Mouse (Mus musculus): ENCODE data around the gene Hoxd9. TPM values are rescaled to one million over a fixed set of nuclear protein-coding genes. Genes with fewer than 3 reads are reported as not detected.

Gene Hoxd9
- polyA plus RNA-seq, 1 experiment from 2014 or later: 0.34 TPM

GRCm38 (mm10) chr2:74702820-74703219, 5.3 kb downstream of the Hoxd9 start:
- H3K4me1 ChIP-seq (replicated peaks; ENCODE audit: control insufficient read depth, insufficient read depth): no peaks in the 10 kb centered on the region
- 29% methylated on average over 6 of the region's 6 CpGs for WGBS
- no peak for TF ChIP-seq EP300 (optimal IDR thresholded peaks at IDR 0.05)
- no peak for TF ChIP-seq CTCF (IDR thresholded peaks at IDR 0.05; ENCODE audit: low read depth)

GRCm38 (mm10) chr2:74703317-74703716, 5.8 kb downstream of the Hoxd9 start:
- no peak for DNase-seq (ENCODE audit: low spot score)
- TF ChIP-seq EP300 (optimal IDR thresholded peaks at IDR 0.05): no peak
- Histone ChIP-seq H3K36me3 (ENCODE audit: control insufficient read depth, insufficient read depth, low read length) (no peaks in the 10 kb centered on the region), H3K9ac (ENCODE audit: low read length) (no peak overlapping the region), H3K27me3 (ENCODE audit: control insufficient read depth, insufficient read depth, low read length) (peaks cover 39% of the 10 kb centered on the region), H3K9me3 (ENCODE audit: control insufficient read depth, low read length) (no peaks in the 10 kb centered on the region), H3K4me2 (replicated peaks; ENCODE audit: low read depth) (no peak overlapping the region), H3K27ac (replicated peaks) (no peak overlapping the region), H3K4me1 (replicated peaks; ENCODE audit: control insufficient read depth, insufficient read depth) (no peaks in the 10 kb centered on the region), H3K4me3 (ENCODE audit: low read depth, low read length) (no peak overlapping the region)
- WGBS: 23% methylated on average over 10 of the region's 10 CpGs
- no peak for ATAC-seq (ENCODE audit: low FRiP score, low TSS enrichment)

More at GRCm38 (mm10) chr2:74702820-74703219, 5.3 kb downstream of the Hoxd9 start:
- ATAC-seq (ENCODE audit: low FRiP score, low TSS enrichment): no peak
- Histone ChIP-seq H3K4me3 (ENCODE audit: low read depth, low read length) (no peak overlapping the region), H3K4me2 (replicated peaks; ENCODE audit: low read depth) (no peak overlapping the region), H3K9me3 (ENCODE audit: control insufficient read depth, low read length) (no peaks in the 10 kb centered on the region), H3K9ac (ENCODE audit: low read length) (no peak overlapping the region), H3K36me3 (ENCODE audit: control insufficient read depth, insufficient read depth, low read length) (no peaks in the 10 kb centered on the region), H3K27me3 (ENCODE audit: control insufficient read depth, insufficient read depth, low read length) (peaks cover 39% of the 10 kb centered on the region), H3K27ac (replicated peaks) (no peak overlapping the region)
- no peak for DNase-seq (ENCODE audit: low spot score)

- no peak for TF ChIP-seq EP300 (optimal IDR thresholded peaks at IDR 0.05)
- TF ChIP-seq CTCF (IDR thresholded peaks at IDR 0.05; ENCODE audit: low read depth): no peak
- no peaks in the 10 kb centered on the region for H3K9me3 ChIP-seq (ENCODE audit: control insufficient read depth, low read length)
- ATAC-seq (ENCODE audit: low FRiP score, low TSS enrichment): no peak
- no peak overlapping the region for H3K27ac ChIP-seq (replicated peaks)
- peaks cover 37% of the 10 kb centered on the region for H3K27me3 ChIP-seq (ENCODE audit: control insufficient read depth, insufficient read depth, low read length)
- no peak overlapping the region for H3K4me2 ChIP-seq (replicated peaks; ENCODE audit: low read depth)
- H3K36me3 ChIP-seq (ENCODE audit: control insufficient read depth, insufficient read depth, low read length): no peaks in the 10 kb centered on the region
- no peak overlapping the region for H3K9ac ChIP-seq (ENCODE audit: low read length)
- H3K4me1 ChIP-seq (replicated peaks; ENCODE audit: control insufficient read depth, insufficient read depth): no peaks in the 10 kb centered on the region
- H3K4me3 ChIP-seq (ENCODE audit: low read depth, low read length): no peak overlapping the region
- DNase-seq (ENCODE audit: low spot score): no peak
- WGBS: 13% methylated on average over 26 of the region's 26 CpGs
These were observed 6.3 kb downstream of the Hoxd9 start for GRCm38 (mm10) chr2:74703720-74704392.

- peak within 1 kb of the TSS; percentile 63 for H3K4me2 ChIP-seq (replicated peaks; ENCODE audit: low read depth)
- H3K4me1 ChIP-seq (replicated peaks; ENCODE audit: control insufficient read depth, insufficient read depth): no peaks in the 10 kb centered on the region
- H3K9me3 ChIP-seq (ENCODE audit: control insufficient read depth, low read length): no peaks in the 10 kb centered on the region
- 2% methylated on average over 34 of the region's 52 CpGs for WGBS
- H3K9ac ChIP-seq (ENCODE audit: low read length): peak within 1 kb of the TSS; percentile 53
- H3K36me3 ChIP-seq (ENCODE audit: control insufficient read depth, insufficient read depth, low read length): no peaks in the 10 kb centered on the region
- peak within 1 kb of the TSS; percentile 70 for H3K27ac ChIP-seq (replicated peaks)
- peaks cover 40% of the 10 kb centered on the region for H3K27me3 ChIP-seq (ENCODE audit: control insufficient read depth, insufficient read depth, low read length)
- H3K4me3 ChIP-seq (ENCODE audit: low read depth, low read length): peak within 1 kb of the TSS; percentile 44
- TF ChIP-seq CTCF (IDR thresholded peaks at IDR 0.05; ENCODE audit: low read depth) (no peak), EP300 (optimal IDR thresholded peaks at IDR 0.05) (no peak)
- ATAC-seq (ENCODE audit: low FRiP score, low TSS enrichment): 0 out of 2 replicates have a peak, but pooled peaks have one; percentile 9
- DNase-seq (ENCODE audit: low spot score): no peak
These were observed 7.0 kb downstream of the Hoxd9 start, which contains the start of gene Hoxd8 for GRCm38 (mm10) chr2:74704393-74704998. Hoxd8 (plus strand) TSS chr2:74704615.

GRCm38 (mm10) chr2:74704999-74705466, 7.5 kb downstream of the Hoxd9 start:
- 0% methylated on average over 37 of the region's 66 CpGs for WGBS
- Histone ChIP-seq H3K4me1 (replicated peaks; ENCODE audit: control insufficient read depth, insufficient read depth) (no peaks in the 10 kb centered on the region), H3K36me3 (ENCODE audit: control insufficient read depth, insufficient read depth, low read length) (no peaks in the 10 kb centered on the region), H3K9ac (ENCODE audit: low read length) (peak overlapping the region; percentile 53), H3K4me2 (replicated peaks; ENCODE audit: low read depth) (peak overlapping the region; percentile 63), H3K27ac (replicated peaks) (peak overlapping the region; percentile 70), H3K4me3 (ENCODE audit: low read depth, low read length) (peak overlapping the region; percentile 44), H3K9me3 (ENCODE audit: control insufficient read depth, low read length) (no peaks in the 10 kb centered on the region), H3K27me3 (ENCODE audit: control insufficient read depth, insufficient read depth, low read length) (peaks cover 43% of the 10 kb centered on the region)
- ATAC-seq (ENCODE audit: low FRiP score, low TSS enrichment): peak; percentile 68
- TF ChIP-seq CTCF (IDR thresholded peaks at IDR 0.05; ENCODE audit: low read depth) (no peak), EP300 (optimal IDR thresholded peaks at IDR 0.05) (no peak)
- no peak for DNase-seq (ENCODE audit: low spot score)
